Mouse (Mus musculus): Measurements from ENCODE around the gene Sec31b. TPM values are rescaled to one million over a fixed set of nuclear protein-coding genes. Genes with fewer than 3 reads are reported as not detected.

Sec31b gene
- polyA plus RNA-seq, 1 experiment from 2014 or later, result 0.64 TPM

DNA sequence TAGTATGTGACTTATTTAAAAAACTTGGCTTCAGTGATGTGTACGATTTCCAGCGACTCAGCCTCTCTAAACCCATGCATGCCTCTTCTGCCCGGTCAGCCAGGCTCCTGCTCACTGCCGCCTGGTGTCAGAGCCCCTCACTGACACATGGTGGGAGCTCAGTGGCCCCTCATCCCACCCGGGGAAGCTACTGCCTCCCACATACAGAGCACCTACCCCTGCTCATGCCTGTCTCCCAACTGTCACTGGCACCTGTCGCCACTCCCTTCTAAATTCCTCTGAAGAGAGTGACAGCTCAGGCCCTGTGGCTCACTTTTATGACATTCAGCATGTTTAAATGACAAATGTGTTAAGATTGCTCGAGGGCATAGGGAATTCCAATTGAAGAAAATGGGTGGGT lies 30.6 kb upstream of the Sec31b start:
- 71% methylated on average over 7 of the region's 7 CpGs for WGBS

DNA sequence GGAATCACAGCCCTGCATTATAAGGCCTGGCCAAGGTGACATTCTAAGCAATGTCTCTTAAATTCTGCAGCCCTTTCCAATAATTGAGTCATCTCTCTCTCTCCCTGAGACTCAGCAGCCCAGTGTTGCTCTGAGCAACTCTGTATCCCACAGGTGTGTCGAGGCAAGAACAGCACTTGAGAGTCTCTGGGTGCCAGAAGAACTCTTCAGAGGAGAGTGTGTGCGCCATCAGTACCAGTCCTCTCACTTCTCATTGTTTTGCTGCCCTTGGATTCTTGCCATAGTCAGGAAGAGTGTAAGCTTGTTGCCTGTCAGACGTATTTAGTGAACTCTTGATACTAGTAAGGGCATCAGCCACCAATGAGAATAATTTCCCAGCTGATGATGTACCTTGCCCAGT lies 22.1 kb upstream of the Sec31b start:
- no peak for ATAC-seq (ENCODE audit: low read depth)
- WGBS, result 62% methylated on average over 3 of the region's 3 CpGs

More for the DNA sequence above, 30.6 kb upstream of the Sec31b start:
- Histone ChIP-seq H3K9me3 (ENCODE audit: control insufficient read depth, low read length) (no peaks in the 10 kb centered on the region), H3K4me2 (ENCODE audit: low read depth, low read length) (no peak overlapping the region), H3K4me3 (ENCODE audit: low read length) (no peak overlapping the region), H3K27me3 (ENCODE audit: control insufficient read depth, insufficient read depth, low read depth, low read length) (no peaks in the 10 kb centered on the region), H3K36me3 (ENCODE audit: control insufficient read depth, insufficient read depth, low read length) (peaks cover 16% of the 10 kb centered on the region), H3K27ac (ENCODE audit: low read length) (no peak overlapping the region), H3K9ac (ENCODE audit: low read length) (no peak overlapping the region), H3K4me1 (replicated peaks; ENCODE audit: control insufficient read depth, insufficient read depth, low read length) (no peaks in the 10 kb centered on the region; the same call in 1 of the 2 replicates)
- ATAC-seq (ENCODE audit: low read depth), result no peak

DNA sequence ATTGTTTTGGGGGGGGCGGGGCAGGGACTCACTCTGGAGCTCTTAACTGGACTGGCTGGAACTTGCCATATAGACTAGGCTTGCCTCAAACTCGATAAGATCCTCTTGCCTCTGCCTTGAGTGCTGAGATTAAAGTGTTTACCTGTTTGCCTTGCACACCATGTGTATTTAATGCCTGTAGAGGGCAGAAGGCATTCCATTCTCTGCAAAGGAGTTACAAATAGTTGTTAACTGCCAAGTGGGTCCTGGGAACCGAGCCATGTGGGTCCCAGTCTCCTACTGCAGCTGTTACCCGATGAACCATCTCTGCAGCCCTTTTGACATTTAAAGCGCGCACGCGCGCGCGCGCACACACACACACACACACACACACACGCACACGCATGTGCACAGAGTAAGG lies 18.3 kb upstream of the Sec31b start:
- ATAC-seq (ENCODE audit: low read depth), result no peak
- Histone ChIP-seq H3K4me3 (ENCODE audit: low read length) (no peak overlapping the region), H3K9me3 (ENCODE audit: control insufficient read depth, low read length) (no peaks in the 10 kb centered on the region), H3K4me2 (ENCODE audit: low read depth, low read length) (peak overlapping the region; percentile 91; the same call in 1 of the 2 replicates), H3K4me1 (replicated peaks; ENCODE audit: control insufficient read depth, insufficient read depth, low read length) (peaks cover 10% of the 10 kb centered on the region), H3K36me3 (ENCODE audit: control insufficient read depth, insufficient read depth, low read length) (peaks cover 31% of the 10 kb centered on the region), H3K27ac (ENCODE audit: low read length) (no peak overlapping the region), H3K9ac (ENCODE audit: low read length) (no peak overlapping the region), H3K27me3 (ENCODE audit: control insufficient read depth, insufficient read depth, low read depth, low read length) (no peaks in the 10 kb centered on the region; the same call in 1 of the 2 replicates)
- 82% methylated on average over 14 of the region's 14 CpGs for WGBS

More for the DNA sequence above, 22.1 kb upstream of the Sec31b start:
- no peak overlapping the region for H3K4me3 ChIP-seq (ENCODE audit: low read length)
- H3K9me3 ChIP-seq (ENCODE audit: control insufficient read depth, low read length), result no peaks in the 10 kb centered on the region
- peaks cover 64% of the 10 kb centered on the region for H3K36me3 ChIP-seq (ENCODE audit: control insufficient read depth, insufficient read depth, low read length)
- H3K27me3 ChIP-seq (ENCODE audit: control insufficient read depth, insufficient read depth, low read depth, low read length), result no peaks in the 10 kb centered on the region
- H3K9ac ChIP-seq (ENCODE audit: low read length), result no peak overlapping the region
- no peak overlapping the region for H3K27ac ChIP-seq (ENCODE audit: low read length)
- H3K4me1 ChIP-seq (replicated peaks; ENCODE audit: control insufficient read depth, insufficient read depth, low read length), result peaks cover 10% of the 10 kb centered on the region
- no peak overlapping the region for H3K4me2 ChIP-seq (ENCODE audit: low read depth, low read length)

DNA sequence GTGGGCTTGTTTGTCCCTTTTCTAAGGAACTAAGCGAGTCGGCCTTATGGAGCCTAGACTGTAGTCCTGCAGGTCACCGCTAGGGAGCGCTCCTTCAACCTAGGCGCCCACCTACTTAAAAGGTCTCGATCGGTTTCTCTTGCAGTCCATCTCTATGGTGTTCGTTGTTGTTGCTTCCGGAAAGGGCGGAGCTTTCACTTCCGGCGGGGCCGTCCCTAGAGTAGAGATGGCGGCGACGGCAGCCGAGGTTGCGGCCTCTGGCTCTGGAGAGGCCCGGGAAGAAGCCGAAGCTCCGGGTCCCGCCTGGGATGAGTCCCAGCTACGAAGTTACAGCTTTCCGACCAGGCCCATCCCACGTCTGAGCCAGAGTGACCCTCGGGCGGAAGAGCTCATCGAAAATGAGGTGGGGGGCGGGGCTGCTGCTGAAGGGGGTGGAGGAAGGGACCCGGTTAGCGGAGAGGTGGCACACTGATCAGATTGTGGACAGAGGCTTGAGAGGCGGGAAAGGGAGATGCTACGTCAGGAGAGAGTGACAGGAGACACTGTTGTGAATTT lies 17.1 kb upstream of the Sec31b start, which contains the start of gene Hif1an:
TSS of gene Hif1an (plus strand) at position 199 of the 555 bp plus-strand sequence.
- under 1% methylated on average over 33 of the region's 33 CpGs for WGBS
- peak; percentile 99 for ATAC-seq (ENCODE audit: low read depth)
- peaks cover 23% of the 10 kb centered on the region for H3K36me3 ChIP-seq (ENCODE audit: control insufficient read depth, insufficient read depth, low read length)
- peak within 1 kb of the TSS; percentile 73 for H3K4me3 ChIP-seq (ENCODE audit: low read length)
- peak within 1 kb of the TSS; percentile 78 for H3K9ac ChIP-seq (ENCODE audit: low read length)
- peak within 1 kb of the TSS; percentile 91 for H3K4me2 ChIP-seq (ENCODE audit: low read depth, low read length)
- no peaks in the 10 kb centered on the region; the same call in 1 of the 2 replicates for H3K27me3 ChIP-seq (ENCODE audit: control insufficient read depth, insufficient read depth, low read depth, low read length)
- H3K4me1 ChIP-seq (replicated peaks; ENCODE audit: control insufficient read depth, insufficient read depth, low read length), result peaks cover 10% of the 10 kb centered on the region
- H3K9me3 ChIP-seq (ENCODE audit: control insufficient read depth, low read length), result no peaks in the 10 kb centered on the region
- peak within 1 kb of the TSS; percentile 69 for H3K27ac ChIP-seq (ENCODE audit: low read length)

DNA sequence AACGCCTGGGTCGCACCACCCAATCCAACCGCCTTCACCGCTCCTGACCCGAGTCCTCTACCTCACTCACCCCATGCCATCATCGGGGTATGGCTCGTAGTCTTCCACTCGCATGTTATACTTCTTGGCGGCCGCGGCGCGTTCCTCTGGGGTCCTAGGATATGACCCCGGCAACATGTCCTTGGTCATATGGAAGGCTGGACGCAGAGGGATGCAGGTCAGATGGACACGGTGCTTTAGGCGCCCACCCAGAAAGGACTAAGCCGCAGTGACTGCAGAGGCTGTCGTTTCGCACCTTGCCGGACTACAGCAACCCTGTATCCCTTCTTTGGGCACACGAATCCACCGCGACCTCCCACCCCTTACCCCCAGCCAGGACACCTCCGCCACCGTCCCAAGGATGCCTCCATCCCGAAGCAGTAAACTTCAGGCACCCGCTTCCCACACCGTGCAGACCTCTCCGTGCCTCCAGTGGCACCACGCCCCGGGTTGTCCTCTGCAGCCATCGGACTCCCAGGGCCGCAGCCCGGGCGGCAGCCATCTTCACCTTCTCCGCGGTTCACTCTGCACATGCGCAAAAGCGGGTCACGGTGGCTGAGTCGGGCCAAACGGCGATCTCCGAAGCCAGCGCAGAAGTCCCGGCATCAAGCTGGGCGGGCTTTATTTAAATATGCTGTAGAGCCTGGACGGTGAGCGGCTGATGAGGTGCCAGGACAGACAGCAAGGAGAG lies 9.4 kb upstream of the Sec31b start, which contains the start of gene Ndufb8:
TSS of gene Ndufb8 (minus strand) at position 580 of the 730 bp plus-strand sequence.
- peak; percentile 95 for ATAC-seq (ENCODE audit: low read depth)
- Histone ChIP-seq H3K4me2 (ENCODE audit: low read depth, low read length) (peak within 1 kb of the TSS; percentile 95), H3K9me3 (ENCODE audit: control insufficient read depth, low read length) (no peaks in the 10 kb centered on the region), H3K9ac (ENCODE audit: low read length) (peak within 1 kb of the TSS; percentile 93), H3K4me3 (ENCODE audit: low read length) (peak within 1 kb of the TSS; percentile 91), H3K27ac (ENCODE audit: low read length) (peak within 1 kb of the TSS; percentile 47; the same call in 1 of the 2 replicates), H3K27me3 (ENCODE audit: control insufficient read depth, insufficient read depth, low read depth, low read length) (no peaks in the 10 kb centered on the region; the same call in 1 of the 2 replicates), H3K4me1 (replicated peaks; ENCODE audit: control insufficient read depth, insufficient read depth, low read length) (peaks cover 6% of the 10 kb centered on the region), H3K36me3 (ENCODE audit: control insufficient read depth, insufficient read depth, low read length) (peaks cover 20% of the 10 kb centered on the region)
- under 1% methylated on average over 50 of the region's 50 CpGs for WGBS

DNA sequence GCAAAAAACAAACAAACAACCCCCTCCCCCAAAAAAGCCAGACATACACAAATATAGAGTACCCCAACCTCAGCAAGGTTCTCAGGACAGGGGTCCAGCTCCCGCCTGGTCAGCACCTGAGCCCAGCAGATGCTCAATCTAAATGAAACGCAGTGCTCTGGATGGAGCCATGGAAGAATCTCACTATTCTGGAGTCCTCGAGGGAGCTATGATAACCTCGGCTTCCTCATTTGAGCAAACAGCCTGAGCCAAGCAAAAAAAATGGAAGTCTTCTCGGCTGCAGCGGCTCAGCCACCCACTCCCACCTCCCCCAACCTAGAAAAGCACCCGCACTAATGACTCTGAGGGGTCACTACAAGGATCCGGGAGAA lies 8.8 kb upstream of the Sec31b start:
- Histone ChIP-seq H3K27me3 (ENCODE audit: control insufficient read depth, insufficient read depth, low read depth, low read length) (no peaks in the 10 kb centered on the region; the same call in 1 of the 2 replicates), H3K27ac (ENCODE audit: low read length) (peak overlapping the region; percentile 47; the same call in 1 of the 2 replicates), H3K9ac (ENCODE audit: low read length) (peak overlapping the region; percentile 93), H3K4me3 (ENCODE audit: low read length) (peak overlapping the region; percentile 91), H3K36me3 (ENCODE audit: control insufficient read depth, insufficient read depth, low read length) (peaks cover 25% of the 10 kb centered on the region), H3K9me3 (ENCODE audit: control insufficient read depth, low read length) (no peaks in the 10 kb centered on the region), H3K4me2 (ENCODE audit: low read depth, low read length) (peak overlapping the region; percentile 95), H3K4me1 (replicated peaks; ENCODE audit: control insufficient read depth, insufficient read depth, low read length) (peaks cover 6% of the 10 kb centered on the region)
- under 1% methylated on average over 8 of the region's 8 CpGs for WGBS
- no peak; the same call in 1 of the 2 replicates for ATAC-seq (ENCODE audit: low read depth)

DNA sequence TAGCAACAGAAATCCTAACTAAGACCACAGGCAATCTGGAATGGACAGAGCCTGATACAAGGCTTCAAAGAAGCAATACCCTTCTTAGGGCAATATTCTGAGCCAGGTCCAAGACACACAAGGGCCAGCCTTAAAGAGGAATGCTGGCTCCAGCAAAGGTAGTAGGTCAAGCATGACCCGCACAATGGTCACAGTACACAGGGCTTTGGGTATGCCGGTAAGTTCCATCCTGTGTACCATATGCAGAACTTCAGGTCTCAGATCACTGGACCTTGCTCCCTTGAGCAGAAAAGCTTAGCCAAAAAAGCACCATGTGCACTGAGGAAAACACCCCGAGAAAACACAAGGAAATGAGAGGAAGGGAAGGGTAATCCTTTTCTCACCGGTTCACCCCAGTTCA lies 7.6 kb upstream of the Sec31b start:
- no peak overlapping the region for H3K4me3 ChIP-seq (ENCODE audit: low read length)

DNA sequence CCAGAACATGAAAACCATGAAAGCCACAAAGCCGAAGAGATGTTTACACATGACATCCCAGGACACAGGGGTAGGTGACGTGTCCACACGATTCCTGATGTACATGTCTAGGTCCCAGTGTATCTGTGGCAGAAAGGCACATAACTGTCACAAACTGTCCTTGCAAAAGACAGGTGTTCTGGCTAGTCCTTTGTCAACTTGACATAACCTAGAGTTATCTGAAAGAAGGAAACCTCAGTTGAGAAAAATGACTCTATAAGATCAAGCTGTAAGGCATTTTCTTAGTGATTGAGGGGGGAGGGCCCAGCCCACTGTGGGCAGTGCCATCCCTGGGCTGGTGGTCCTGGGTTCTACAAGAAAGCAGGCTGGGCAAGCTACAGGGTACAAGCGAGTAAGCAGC lies 7.1 kb upstream of the Sec31b start, which contains the start of gene Gm20538:
TSS of gene Gm20538 (minus strand) at position 101 of the 400 bp plus-strand sequence.
- no peaks in the 10 kb centered on the region for H3K27me3 ChIP-seq (ENCODE audit: control insufficient read depth, insufficient read depth, low read depth, low read length)
- H3K4me3 ChIP-seq (ENCODE audit: low read length), result no peak within 1 kb of the TSS
- H3K27ac ChIP-seq (ENCODE audit: low read length), result no peak within 1 kb of the TSS
- no peak for ATAC-seq (ENCODE audit: low read depth)
- WGBS, result 92% methylated on average over 4 of the region's 4 CpGs
- H3K4me2 ChIP-seq (ENCODE audit: low read depth, low read length), result no peak within 1 kb of the TSS
- peaks cover 6% of the 10 kb centered on the region for H3K4me1 ChIP-seq (replicated peaks; ENCODE audit: control insufficient read depth, insufficient read depth, low read length)
- no peak within 1 kb of the TSS for H3K9ac ChIP-seq (ENCODE audit: low read length)
- H3K36me3 ChIP-seq (ENCODE audit: control insufficient read depth, insufficient read depth, low read length), result peaks cover 39% of the 10 kb centered on the region
- H3K9me3 ChIP-seq (ENCODE audit: control insufficient read depth, low read length), result no peaks in the 10 kb centered on the region

More for the DNA sequence above, 7.6 kb upstream of the Sec31b start:
- H3K4me2 ChIP-seq (ENCODE audit: low read depth, low read length), result no peak overlapping the region
- H3K9me3 ChIP-seq (ENCODE audit: control insufficient read depth, low read length), result no peaks in the 10 kb centered on the region
- H3K4me1 ChIP-seq (replicated peaks; ENCODE audit: control insufficient read depth, insufficient read depth, low read length), result peaks cover 6% of the 10 kb centered on the region
- 98% methylated on average over 4 of the region's 4 CpGs for whole genome bisulfite sequencing
- H3K27ac ChIP-seq (ENCODE audit: low read length), result no peak overlapping the region
- H3K9ac ChIP-seq (ENCODE audit: low read length), result no peak overlapping the region
- no peak for ATAC-seq (ENCODE audit: low read depth)
- H3K36me3 ChIP-seq (ENCODE audit: control insufficient read depth, insufficient read depth, low read length), result peaks cover 36% of the 10 kb centered on the region
- H3K27me3 ChIP-seq (ENCODE audit: control insufficient read depth, insufficient read depth, low read depth, low read length), result no peaks in the 10 kb centered on the region; the same call in 1 of the 2 replicates

DNA sequence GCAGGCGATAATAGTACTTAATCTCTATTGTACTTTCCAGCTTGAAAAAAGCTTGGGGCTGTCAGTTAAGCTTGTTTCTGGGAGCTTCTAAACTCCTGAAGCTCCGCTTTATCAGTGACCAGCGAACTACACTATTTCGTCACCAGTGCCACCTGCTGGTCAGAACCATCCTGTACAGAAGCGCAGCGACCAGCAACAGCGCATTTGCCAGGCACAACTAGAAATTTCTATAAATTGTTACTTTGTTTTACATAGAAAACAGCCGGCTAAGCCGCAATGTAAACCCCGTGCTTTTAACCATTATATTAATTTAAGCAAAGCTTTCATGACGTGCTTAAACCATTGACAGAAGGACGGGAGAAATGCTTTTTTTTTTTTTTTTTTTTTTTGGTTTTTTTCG lies 889 bp downstream of the Sec31b start:
- 1% methylated on average over 13 of the region's 13 CpGs for WGBS
- H3K27ac ChIP-seq (ENCODE audit: low read length), result no peak overlapping the region
- H3K36me3 ChIP-seq (ENCODE audit: control insufficient read depth, insufficient read depth, low read length), result peaks cover 17% of the 10 kb centered on the region
- 0 out of 2 replicates have a peak, but pooled peaks cover 5% of the 10 kb centered on the region for H3K4me1 ChIP-seq (replicated peaks; ENCODE audit: control insufficient read depth, insufficient read depth, low read length)
- peak overlapping the region; percentile 59 for H3K4me3 ChIP-seq (ENCODE audit: low read length)
- H3K9ac ChIP-seq (ENCODE audit: low read length), result no peak overlapping the region
- peak overlapping the region; percentile 91 for H3K4me2 ChIP-seq (ENCODE audit: low read depth, low read length)
- 0 out of 2 replicates have a peak, but pooled peaks have one; percentile 64 for ATAC-seq (ENCODE audit: low read depth)
- no peaks in the 10 kb centered on the region; the same call in 1 of the 2 replicates for H3K27me3 ChIP-seq (ENCODE audit: control insufficient read depth, insufficient read depth, low read depth, low read length)
- peaks cover 4% of the 10 kb centered on the region for H3K9me3 ChIP-seq (ENCODE audit: control insufficient read depth, low read length)

Data from lung, embryonic 16.5 days (tissue).